Mouse (Mus musculus) E14TG2a.4 (cell line): ENCODE measurements at regions not wholly inside any gene's neighbourhood (a gene's known extent, or its start where the extent isn't known, plus 50 kb on each side); places are given as distances from the start of the nearest gene placed in this dataset.

Experiments
- CTCF ChIP-seq: conservative IDR thresholded peaks from 2 replicates; pipeline ENCODE4 v1.5.1; 2014; ENCODE audit warnings: low read length
- POU5F1 ChIP-seq: IDR thresholded peaks from 2 replicates; pipeline ENCODE4 v1.6.1; 2014; ENCODE audit warnings: low read length, borderline replicate concordance

DNA sequence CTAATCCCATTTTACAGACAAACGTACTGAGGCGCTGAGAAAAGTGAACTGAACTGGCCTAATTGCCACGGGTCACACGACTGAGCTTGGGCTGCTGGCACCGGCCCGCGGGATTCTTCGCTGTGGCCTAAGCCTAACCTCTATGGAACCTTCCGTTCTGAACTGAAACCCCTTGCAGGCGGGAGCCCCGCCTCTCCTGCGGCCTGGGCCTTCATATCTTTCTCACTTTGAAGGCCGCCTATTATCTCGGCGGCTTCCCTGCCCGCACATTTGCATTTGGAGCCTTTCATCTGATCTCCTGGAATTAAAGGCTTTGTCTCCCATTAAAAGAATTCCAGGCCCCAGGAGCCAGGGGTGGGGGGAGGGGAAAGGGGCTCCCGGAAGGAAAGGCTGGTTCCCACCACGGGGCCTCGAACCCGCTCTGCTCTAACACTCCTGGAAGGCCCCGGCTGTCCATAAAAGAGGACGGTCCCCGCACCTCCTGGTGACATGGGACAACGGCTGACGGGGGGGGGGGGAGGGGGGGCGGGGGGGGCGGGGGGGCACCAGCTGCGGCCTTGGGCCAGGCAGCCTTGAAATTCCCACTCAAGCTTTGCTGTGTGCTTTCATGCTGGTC, 122.9 kb upstream of the Pja1 start:
- no peak for TF ChIP-seq CTCF
- TF ChIP-seq POU5F1, result no peak
